Comparison of ENCODE assay signal across 18 mouse cellular contexts in the genomic region with DNA sequence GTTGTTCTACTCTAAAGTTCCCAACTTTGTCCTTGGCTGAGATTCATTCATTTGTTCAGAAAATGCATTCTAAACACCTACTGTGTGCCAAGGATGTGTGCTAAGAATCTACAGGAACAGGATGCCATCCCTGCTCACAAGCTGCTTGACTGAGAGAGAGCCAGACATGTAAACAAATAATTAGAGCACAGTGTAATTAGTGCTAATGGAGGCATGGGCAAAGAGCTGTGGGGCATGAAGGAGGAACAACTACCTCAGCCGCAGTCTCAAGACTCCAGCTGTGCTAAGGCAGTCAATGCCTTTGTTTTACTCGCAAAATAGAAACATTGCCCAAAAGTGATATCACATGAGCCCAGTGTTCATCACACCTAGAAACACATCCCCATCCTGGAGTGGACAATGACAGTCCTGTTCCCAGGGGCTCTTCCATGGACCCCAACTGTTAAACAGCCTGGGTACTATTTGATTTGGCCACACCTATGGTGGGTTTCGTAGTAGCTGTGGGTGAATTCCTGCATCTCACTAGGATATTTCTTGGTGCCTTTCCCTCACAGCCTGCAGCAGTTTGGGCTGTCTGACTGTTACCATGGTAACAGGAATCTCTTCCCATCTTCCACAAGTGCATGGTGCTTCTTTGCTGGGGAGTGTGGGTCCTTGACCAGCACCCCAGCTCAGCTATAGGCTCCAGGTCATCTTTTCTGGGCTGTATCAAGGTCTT.
DNase-seq lines count a peak whose midpoint lies in the region; ATAC-seq and TF ChIP-seq lines count a peak whose summit lies in the region.
"Had no signal": no experiment of that assay in that cellular context is flagged by ENCODE, and none has a peak within 500 bp of the region (broad histone marks: within the 10 kb centered on the region; RNA-seq: fewer than 3 reads in every experiment).

No protein-coding gene starts in this region.

- H3K9ac ChIP-seq in neural tube, embryonic 13.5 days, result no peak overlapping the region
- H3K9ac ChIP-seq in hindbrain, embryonic 14.5 days, result no peak overlapping the region
- no peak overlapping the region for H3K9ac ChIP-seq in midbrain, postnatal 0 days (replicated peaks; ENCODE audit: low read length, poor library complexity, severe bottlenecking)
- H3K9ac ChIP-seq: embryonic facial prominence, embryonic 12.5 days; heart, embryonic 13.5 days; limb, embryonic 15.5 days; liver, postnatal 0 days had no signal

- H3K9me3 ChIP-seq in neural tube, embryonic 13.5 days, result no peaks in the 10 kb centered on the region
- no peaks in the 10 kb centered on the region for H3K9me3 ChIP-seq in hindbrain, embryonic 14.5 days (ENCODE audit: control insufficient read depth, low read length)
- no peaks in the 10 kb centered on the region for H3K9me3 ChIP-seq in midbrain, postnatal 0 days (ENCODE audit: low read length)
- H3K9me3 ChIP-seq: embryonic facial prominence, embryonic 12.5 days; heart, embryonic 13.5 days; limb, embryonic 15.5 days had no signal

- WGBS in neural tube, embryonic 13.5 days, result 24% methylated on average over 3 of the region's 3 CpGs
- 30% methylated on average over 3 of the region's 3 CpGs for WGBS in hindbrain, embryonic 14.5 days
- WGBS in midbrain, postnatal 0 days, result 25% methylated on average over 3 of the region's 3 CpGs

- no peak overlapping the region for H3K4me3 ChIP-seq in neural tube, embryonic 13.5 days
- H3K4me3 ChIP-seq in hindbrain, embryonic 14.5 days (replicated peaks; ENCODE audit: low read length), result no peak overlapping the region
- no peak overlapping the region for H3K4me3 ChIP-seq in midbrain, postnatal 0 days (ENCODE audit: low read depth, low read length)
- H3K4me3 ChIP-seq: embryonic facial prominence, embryonic 12.5 days; heart, embryonic 13.5 days; limb, embryonic 15.5 days had no signal

- peak overlapping the region; percentile 67 for H3K27ac ChIP-seq in neural tube, embryonic 13.5 days (replicated peaks)
- H3K27ac ChIP-seq in hindbrain, embryonic 14.5 days, result peak overlapping the region; percentile 69
- peak overlapping the region; percentile 60 for H3K27ac ChIP-seq in midbrain, postnatal 0 days (ENCODE audit: low read depth, low read length)
- H3K27ac ChIP-seq: embryonic facial prominence, embryonic 12.5 days; heart, embryonic 13.5 days; limb, embryonic 15.5 days had no signal

- DNase-seq in frontal cortex, postnatal 36 days (ENCODE audit: low spot score in 2 of 2), result peak; percentile 28 to 42
- no peak for DNase-seq in frontal cortex, postnatal 25 days (ENCODE audit: low spot score in 2 of 2)
- DNase-seq in neural tube, embryonic 10.5 days (ENCODE audit: extremely low spot score, low spot score), result no peak
- DNase-seq in hindbrain, embryonic 14.5 days (ENCODE audit: low spot score), result no peak
- DNase-seq in midbrain, postnatal 0 days (ENCODE audit: low spot score), result peak; percentile 58
- DNase-seq in urinary bladder, adult 2 months (ENCODE audit: low spot score), result no peak
- no peak for DNase-seq in kidney, adult 18-20 months
- DNase-seq: cerebellum, adult 18-20 months; gastrocnemius, postnatal 25 days; kidney, adult 8-10 months; kidney, postnatal 4 days; liver, postnatal 0 days; lung, postnatal 4 days had no signal

- H3K36me3 ChIP-seq in neural tube, embryonic 13.5 days, result no peaks in the 10 kb centered on the region
- no peaks in the 10 kb centered on the region for H3K36me3 ChIP-seq in hindbrain, embryonic 14.5 days (replicated peaks; ENCODE audit: control insufficient read depth, insufficient read depth)
- H3K36me3 ChIP-seq in midbrain, postnatal 0 days (ENCODE audit: insufficient read depth, low read length), result no peaks in the 10 kb centered on the region
- H3K36me3 ChIP-seq: embryonic facial prominence, embryonic 12.5 days; heart, embryonic 13.5 days; limb, embryonic 15.5 days had no signal

- H3K4me2 ChIP-seq in neural tube, embryonic 13.5 days, result no peak overlapping the region
- no peak overlapping the region for H3K4me2 ChIP-seq in hindbrain, embryonic 14.5 days (replicated peaks)
- H3K4me2 ChIP-seq in midbrain, postnatal 0 days (ENCODE audit: low read depth, low read length, poor library complexity, severe bottlenecking), result no peak overlapping the region
- H3K4me2 ChIP-seq: embryonic facial prominence, embryonic 12.5 days; heart, embryonic 13.5 days; limb, embryonic 15.5 days had no signal

- peak; percentile 69; the same call in 1 of the 2 replicates for ATAC-seq in neural tube, embryonic 13.5 days (ENCODE audit: low read depth)
- ATAC-seq in hindbrain, embryonic 14.5 days (ENCODE audit: low FRiP score), result peak; percentile 57; the same call in 1 of the 2 replicates
- ATAC-seq in midbrain, postnatal 0 days (ENCODE audit: low FRiP score), result peak; percentile 68; the same call in 1 of the 2 replicates
- ATAC-seq: liver, postnatal 0 days; Patski had no signal

- no peak for TF ChIP-seq CTCF in midbrain, postnatal 0 days (IDR thresholded peaks at IDR 0.05)

- H3K4me1 ChIP-seq in neural tube, embryonic 13.5 days (replicated peaks), result peaks cover 15% of the 10 kb centered on the region
- H3K4me1 ChIP-seq in hindbrain, embryonic 14.5 days (replicated peaks; ENCODE audit: control insufficient read depth, insufficient read depth, low read length), result peaks cover 16% of the 10 kb centered on the region
- H3K4me1 ChIP-seq in midbrain, postnatal 0 days (ENCODE audit: insufficient read depth, low read length), result peaks cover 3% of the 10 kb centered on the region; the same call in 1 of the 2 replicates
- H3K4me1 ChIP-seq: embryonic facial prominence, embryonic 12.5 days; heart, embryonic 13.5 days; limb, embryonic 15.5 days had no signal

- H3K27me3 ChIP-seq in neural tube, embryonic 13.5 days, result no peaks in the 10 kb centered on the region
- H3K27me3 ChIP-seq in hindbrain, embryonic 14.5 days (ENCODE audit: control insufficient read depth, insufficient read depth, low read length), result no peaks in the 10 kb centered on the region
- no peaks in the 10 kb centered on the region for H3K27me3 ChIP-seq in midbrain, postnatal 0 days (ENCODE audit: insufficient read depth, low read length)
- H3K27me3 ChIP-seq: embryonic facial prominence, embryonic 12.5 days; limb, embryonic 15.5 days had no signal

Comparison
In these comparisons a context has a peak if more than half of its experiments do, and no peak if none do; other contexts are left out.
1. DNase-seq: peak in frontal cortex, postnatal 36 days (2 of 2) and midbrain, postnatal 0 days (single experiment); none in frontal cortex, postnatal 25 days (0 of 2), neural tube, embryonic 10.5 days (single experiment), hindbrain, embryonic 14.5 days (single experiment), urinary bladder, adult 2 months (single experiment) and kidney, adult 18-20 months (single experiment).
2. Peak in every context shown above with its lines, with median percentiles within 50 percentile points of each other: ATAC-seq and H3K27ac ChIP-seq.